Mouse (Mus musculus) sigmoid colon, adult 10 weeks (tissue): ENCODE results near the gene Gm20765. TPM values are rescaled to one million over a fixed set of nuclear protein-coding genes. Genes with fewer than 3 reads are reported as not detected.

Experiments
- polyA plus RNA-seq: library from polyadenylated mRNA; stranded (reverse); fragments of 350-450 nt; fragmentation: Illumina TruSeq; extraction: RNeasy Lipid Tissue Mini Kit (QIAGEN cat#74804); gene quantifications from one replicate; pipeline ENCODE4 v1.2.3, GENCODE M21; 2014; ENCODE audit warnings: low read depth, low replicate concordance

The Gm20765 gene
- polyA plus RNA-seq: not detected

DNA sequence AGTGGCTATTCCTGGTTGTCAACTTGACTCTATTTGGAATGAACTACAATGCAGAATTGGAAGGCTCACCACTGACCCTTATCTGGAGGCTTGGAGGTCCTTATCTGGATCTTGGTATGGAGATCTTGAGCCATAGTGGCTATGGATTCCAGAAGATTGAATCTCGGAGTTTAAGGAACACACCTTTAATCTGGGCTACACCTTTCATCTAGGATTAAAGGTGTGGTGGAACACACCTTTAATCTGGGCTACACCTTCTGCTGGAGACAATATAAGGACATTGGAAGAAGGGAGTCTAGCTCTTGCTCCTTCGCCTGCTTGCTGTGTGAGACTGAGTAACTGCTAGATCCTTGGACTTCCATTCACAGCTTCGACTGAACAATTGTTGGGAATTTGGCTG is at the start of gene Gm20765:
Gm20765 (plus strand) TSS at position 301 of the 400 bp plus-strand sequence.

GRCm38 (mm10) chr10:104142687-104143086 is 42.6 kb upstream of the Gm20765 start, which contains the start of gene Gm21293:
Gene Gm21293 (plus strand): TSS chr10:104142987.

GRCm38 (mm10) chr10:104151197-104151596 is 34.1 kb upstream of the Gm20765 start, which contains the start of gene Gm6763:
Gene Gm6763 (plus strand): TSS chr10:104151497.

GRCm38 (mm10) chr10:104159706-104160105 is 25.6 kb upstream of the Gm20765 start, which contains the start of gene Gm8764:
Gene Gm8764 (plus strand): TSS chr10:104160006.

GRCm38 (mm10) chr10:104168215-104168614 is 17.1 kb upstream of the Gm20765 start, which contains the start of gene Gm21304:
Gene Gm21304 (plus strand): TSS chr10:104168515.

DNA sequence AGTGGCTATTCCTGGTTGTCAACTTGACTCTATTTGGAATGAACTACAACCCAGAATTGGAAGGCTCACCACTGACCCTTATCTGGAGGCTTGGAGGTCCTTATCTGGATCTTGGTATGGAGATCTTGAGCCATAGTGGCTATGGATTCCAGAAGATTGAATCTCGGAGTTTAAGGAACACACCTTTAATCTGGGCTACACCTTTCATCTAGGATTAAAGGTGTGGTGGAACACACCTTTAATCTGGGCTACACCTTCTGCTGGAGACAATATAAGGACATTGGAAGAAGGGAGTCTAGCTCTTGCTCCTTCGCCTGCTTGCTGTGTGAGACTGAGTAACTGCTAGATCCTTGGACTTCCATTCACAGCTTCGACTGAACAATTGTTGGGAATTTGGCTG is 8.6 kb upstream of the Gm20765 start, which contains the start of gene Gm21312:
Gm21312 (plus strand) TSS at position 301 of the 400 bp plus-strand sequence.

GRCm38 (mm10) chr10:104193742-104194141 is 8.4 kb downstream of the Gm20765 start, which contains the start of gene Gm4340:
Gene Gm4340 (plus strand): TSS chr10:104194042.

Other genes with a start within 250 kb of the Gm20765 start
- gene Gm21293, start 42.5 kb upstream of the Gm20765 start, polyA plus RNA-seq: not detected
- gene Gm6763, start 34.0 kb upstream of the Gm20765 start, polyA plus RNA-seq: not detected
- gene Gm8764, start 25.5 kb upstream of the Gm20765 start, polyA plus RNA-seq: not detected
- not detected for gene Gm21304, start 17.0 kb upstream of the Gm20765 start, polyA plus RNA-seq
- gene Gm21312, start 8.5 kb upstream of the Gm20765 start, polyA plus RNA-seq: not detected
- gene Gm4340, start 8.5 kb downstream of the Gm20765 start, polyA plus RNA-seq: not detected